8 mouse cellular contexts compared by ENCODE assay signal in the genomic region with DNA sequence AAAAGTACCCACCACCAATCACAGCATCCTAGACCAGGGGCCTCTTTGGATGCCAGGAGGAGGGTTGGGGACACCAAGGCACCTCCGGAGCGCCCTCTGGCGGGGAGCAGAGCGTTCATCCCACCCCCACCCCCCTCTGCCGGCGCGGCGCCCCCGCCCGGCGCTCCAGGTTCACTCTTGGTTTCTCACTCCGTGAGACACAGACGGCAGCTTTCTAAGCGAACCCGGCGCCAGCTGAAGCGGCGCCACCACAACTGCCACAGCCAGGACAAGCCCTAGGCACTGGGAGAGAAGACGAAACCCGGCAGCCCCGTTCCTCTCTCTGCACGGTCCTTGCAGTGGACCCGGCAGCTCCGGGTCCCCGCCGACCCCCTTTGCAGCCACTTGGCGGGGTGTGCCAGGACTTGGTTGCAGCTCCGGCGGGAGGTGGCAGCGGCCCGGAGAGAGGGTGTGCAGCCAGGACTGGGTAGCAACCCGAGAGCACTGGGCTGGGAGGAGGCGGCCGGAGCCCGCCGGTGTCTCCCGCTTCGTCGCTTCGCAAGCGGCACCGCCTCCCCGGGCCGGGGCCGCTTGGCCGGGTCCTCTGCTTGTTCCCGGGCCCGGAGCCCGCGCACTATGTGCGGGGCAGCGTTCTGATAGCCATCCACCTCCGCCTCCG. TPM values are rescaled to one million over a fixed set of nuclear protein-coding genes. Genes with fewer than 3 reads are reported as not detected.
DNase-seq lines count a peak whose midpoint lies in the region; ATAC-seq and TF ChIP-seq lines count a peak whose summit lies in the region.

A gene (plus strand): TSS at position 200 of the 658 bp plus-strand sequence.

- peak; percentile 80 for TF ChIP-seq CTCF in midbrain, postnatal 0 days (IDR thresholded peaks at IDR 0.05)

- H3K27me3 ChIP-seq in limb, embryonic 12.5 days: peaks cover 12% of the 10 kb centered on the region
- no peaks in the 10 kb centered on the region for H3K27me3 ChIP-seq in midbrain, postnatal 0 days (ENCODE audit: insufficient read depth, low read length)

- peak within 1 kb of the TSS; percentile 69 for H3K4me3 ChIP-seq in limb, embryonic 12.5 days (replicated peaks)
- peak within 1 kb of the TSS; percentile 89 for H3K4me3 ChIP-seq in midbrain, postnatal 0 days (ENCODE audit: low read depth, low read length)

- DNase-seq in layer of hippocampus, adult 11-12 months (ENCODE audit: low spot score): peak; percentile 64
- DNase-seq in layer of hippocampus, adult 9-10 months (ENCODE audit: low spot score): no peak
- peak; percentile 90 for DNase-seq in embryo, embryonic 9.5 days (ENCODE audit: extremely low spot score)
- DNase-seq in kidney, adult 8-10 months: peak; percentile 5 to 51
- DNase-seq in midbrain, postnatal 0 days (ENCODE audit: low spot score): peak; percentile 89
- peak; percentile 40 for DNase-seq in testis, postnatal 14 days (ENCODE audit: low spot score)

- peak within 1 kb of the TSS; percentile 69 for H3K27ac ChIP-seq in limb, embryonic 12.5 days
- peak within 1 kb of the TSS; percentile 83 for H3K27ac ChIP-seq in midbrain, postnatal 0 days (ENCODE audit: low read depth, low read length)

- WGBS in limb, embryonic 12.5 days: under 1% methylated on average over 54 of the region's 54 CpGs
- under 1% methylated on average over 53 of the region's 54 CpGs for WGBS in midbrain, postnatal 0 days

- no peaks in the 10 kb centered on the region for H3K36me3 ChIP-seq in limb, embryonic 12.5 days
- no peaks in the 10 kb centered on the region for H3K36me3 ChIP-seq in midbrain, postnatal 0 days (ENCODE audit: insufficient read depth, low read length)

- peak within 1 kb of the TSS; percentile 74 for H3K9ac ChIP-seq in limb, embryonic 12.5 days (replicated peaks)
- H3K9ac ChIP-seq in midbrain, postnatal 0 days (replicated peaks; ENCODE audit: low read length, poor library complexity, severe bottlenecking): peak within 1 kb of the TSS; percentile 89

- ATAC-seq in granulocyte monocyte progenitor cell, adult 5-6 weeks (replicated peaks; ENCODE audit: poor library complexity, severe bottlenecking): peak; percentile 73
- ATAC-seq in limb, embryonic 12.5 days (ENCODE audit: insufficient number of reproducible peaks, insufficient read depth, low FRiP score, low TSS enrichment, low read depth): peak; percentile 90
- peak; percentile 90 for ATAC-seq in midbrain, postnatal 0 days (ENCODE audit: low FRiP score)

- H3K4me1 ChIP-seq in limb, embryonic 12.5 days (replicated peaks): no peaks in the 10 kb centered on the region
- 0 out of 2 replicates have a peak, but pooled peaks cover 4% of the 10 kb centered on the region for H3K4me1 ChIP-seq in midbrain, postnatal 0 days (ENCODE audit: insufficient read depth, low read length)

- peak within 1 kb of the TSS; percentile 96 for H3K4me2 ChIP-seq in limb, embryonic 12.5 days
- H3K4me2 ChIP-seq in midbrain, postnatal 0 days (ENCODE audit: low read depth, low read length, poor library complexity, severe bottlenecking): peak within 1 kb of the TSS; percentile 55

- H3K9me3 ChIP-seq in limb, embryonic 12.5 days: no peaks in the 10 kb centered on the region
- H3K9me3 ChIP-seq in midbrain, postnatal 0 days (ENCODE audit: low read length): no peaks in the 10 kb centered on the region

RNA-seq across cellular contexts. Expression of the gene that starts here (rescaled TPM):
- not detected in 2 replicates for total RNA-seq in granulocyte monocyte progenitor cell, adult 5-6 weeks (2014; fragmentation: Nextera tagmentation)
- total RNA-seq in granulocyte monocyte progenitor cell, adult 5-6 weeks (2017): not detected in 2 replicates
- 3.3 and 3.4 TPM in 2 replicates for polyA plus RNA-seq in limb, embryonic 12.5 days (2016; fragmentation: Nextera tagmentation; extraction: Ambion mirVana)
- 111 and 114 TPM in 2 replicates for total RNA-seq in midbrain, postnatal 0 days (2014; rRNA removed)
- polyA plus RNA-seq in midbrain, postnatal 0 days (2015; fragmentation: Nextera tagmentation; extraction: Ambion mirVana): 32.5 and 35.2 TPM in 2 replicates

Comparison
In these comparisons a context has a peak if more than half of its experiments do, and no peak if none do; other contexts are left out.
1. RNA of the gene that starts here (total RNA-seq): 111 to 114 TPM in midbrain, postnatal 0 days; not detected in granulocyte monocyte progenitor cell, adult 5-6 weeks; every median in the first group is over 100 times any median in the second.
2. Peak in ATAC-seq in granulocyte monocyte progenitor cell, adult 5-6 weeks; RNA of the gene not detected or under 1 TPM.
3. Peak in every context shown above with its lines, with median percentiles within 50 percentile points of each other: ATAC-seq.